Mouse (Mus musculus): ENCODE results near the gene Gm2696. TPM values are rescaled to one million over a fixed set of nuclear protein-coding genes. Genes with fewer than 3 reads are reported as not detected.
A peak's percentile ranks its signal among the peaks of the same experiment; 100 is the strongest.

Gene Gm2696
- polyA plus RNA-seq, 1 experiment from 2014 or later, result not detected

GRCm38 (mm10) chr10:77804095-77804494, 10.4 kb upstream of the Gm2696 start:
- 81% methylated on average over 3 of the region's 3 CpGs for WGBS
- no peak overlapping the region for H3K4me3 ChIP-seq
- H3K27me3 ChIP-seq (replicated peaks; ENCODE audit: low read depth, poor library complexity, severe bottlenecking), result no peaks in the 10 kb centered on the region
- H3K9me3 ChIP-seq, result peaks cover 4% of the 10 kb centered on the region; the same call in 1 of the 2 replicates
- no peaks in the 10 kb centered on the region for H3K36me3 ChIP-seq (replicated peaks)
- no peak overlapping the region for H3K27ac ChIP-seq (replicated peaks)
- H3K4me1 ChIP-seq, result 0 out of 2 replicates have a peak, but pooled peaks cover 2% of the 10 kb centered on the region
- DNase-seq (ENCODE audit: low spot score), result no peak

- Histone ChIP-seq H3K27ac (replicated peaks) (no peak within 1 kb of the TSS), H3K36me3 (replicated peaks) (no peaks in the 10 kb centered on the region), H3K4me3 (no peak within 1 kb of the TSS), H3K27me3 (replicated peaks; ENCODE audit: low read depth, poor library complexity, severe bottlenecking) (no peaks in the 10 kb centered on the region), H3K9me3 (peaks cover 5% of the 10 kb centered on the region; the same call in 1 of the 2 replicates), H3K4me1 (no peaks in the 10 kb centered on the region)
- 85% methylated on average over 5 of the region's 5 CpGs for WGBS
- no peak for DNase-seq (ENCODE audit: low spot score)
Observed at GRCm38 (mm10) chr10:77811743-77812142, 2.7 kb upstream of the Gm2696 start, which contains the start of gene Gm9507. Gm9507 (minus strand) TSS chr10:77811843.

- H3K27ac ChIP-seq (replicated peaks), result no peak overlapping the region
- H3K36me3 ChIP-seq (replicated peaks), result no peaks in the 10 kb centered on the region
- no peaks in the 10 kb centered on the region for H3K9me3 ChIP-seq
- H3K27me3 ChIP-seq (replicated peaks; ENCODE audit: low read depth, poor library complexity, severe bottlenecking), result no peaks in the 10 kb centered on the region
- WGBS, result 34% methylated on average over 5 of the region's 5 CpGs
- peak; percentile 43 for DNase-seq (ENCODE audit: low spot score)
- H3K4me1 ChIP-seq, result no peaks in the 10 kb centered on the region
- no peak overlapping the region for H3K4me3 ChIP-seq
Observed at GRCm38 (mm10) chr10:77815514-77815913, 1.0 kb downstream of the Gm2696 start.

- Histone ChIP-seq H3K4me1 (no peaks in the 10 kb centered on the region), H3K9me3 (0 out of 2 replicates have a peak, but pooled peaks cover 2% of the 10 kb centered on the region), H3K4me3 (no peak overlapping the region), H3K27me3 (replicated peaks; ENCODE audit: low read depth, poor library complexity, severe bottlenecking) (no peaks in the 10 kb centered on the region), H3K27ac (replicated peaks) (no peak overlapping the region), H3K36me3 (replicated peaks) (no peaks in the 10 kb centered on the region)
- DNase-seq (ENCODE audit: low spot score), result no peak
- WGBS, result 93% methylated on average over 4 of the region's 4 CpGs
Observed at GRCm38 (mm10) chr10:77818523-77818922, 4.0 kb downstream of the Gm2696 start.

- Histone ChIP-seq H3K4me3 (no peak overlapping the region), H3K27ac (replicated peaks) (no peak overlapping the region), H3K36me3 (replicated peaks) (no peaks in the 10 kb centered on the region), H3K27me3 (replicated peaks; ENCODE audit: low read depth, poor library complexity, severe bottlenecking) (no peaks in the 10 kb centered on the region), H3K4me1 (no peaks in the 10 kb centered on the region), H3K9me3 (0 out of 2 replicates have a peak, but pooled peaks cover 2% of the 10 kb centered on the region)
- 29% methylated on average over 4 of the region's 4 CpGs for WGBS
- DNase-seq (ENCODE audit: low spot score), result no peak
Observed at GRCm38 (mm10) chr10:77819203-77819602, 4.7 kb downstream of the Gm2696 start.

GRCm38 (mm10) chr10:77826951-77827350, 12.5 kb downstream of the Gm2696 start, which contains the start of gene Krtap10-4:
Krtap10-4 (minus strand) TSS chr10:77827095.
- H3K27me3 ChIP-seq (replicated peaks; ENCODE audit: low read depth, poor library complexity, severe bottlenecking), result no peaks in the 10 kb centered on the region
- H3K36me3 ChIP-seq (replicated peaks), result no peaks in the 10 kb centered on the region
- 78% methylated on average over 6 of the region's 6 CpGs for WGBS
- no peak within 1 kb of the TSS for H3K4me3 ChIP-seq
- no peaks in the 10 kb centered on the region for H3K4me1 ChIP-seq
- H3K9me3 ChIP-seq, result 0 out of 2 replicates have a peak, but pooled peaks cover 2% of the 10 kb centered on the region
- DNase-seq (ENCODE audit: low spot score), result no peak
- H3K27ac ChIP-seq (replicated peaks), result no peak within 1 kb of the TSS

- WGBS, result 69% methylated on average over 9 of the region's 9 CpGs
- no peak within 1 kb of the TSS for H3K4me3 ChIP-seq
- no peaks in the 10 kb centered on the region for H3K4me1 ChIP-seq
- no peak within 1 kb of the TSS for H3K27ac ChIP-seq (replicated peaks)
- no peaks in the 10 kb centered on the region for H3K36me3 ChIP-seq (replicated peaks)
- no peaks in the 10 kb centered on the region for H3K27me3 ChIP-seq (replicated peaks; ENCODE audit: low read depth, poor library complexity, severe bottlenecking)
- DNase-seq (ENCODE audit: low spot score), result no peak
- no peaks in the 10 kb centered on the region for H3K9me3 ChIP-seq
Observed at GRCm38 (mm10) chr10:77835647-77836046, 21.2 kb downstream of the Gm2696 start, which contains the start of gene Krtap10-10. Krtap10-10 (plus strand) TSS chr10:77835947.

GRCm38 (mm10) chr10:77839006-77839405, 24.5 kb downstream of the Gm2696 start:
- Histone ChIP-seq H3K27me3 (replicated peaks; ENCODE audit: low read depth, poor library complexity, severe bottlenecking) (no peaks in the 10 kb centered on the region), H3K27ac (replicated peaks) (no peak overlapping the region), H3K4me1 (no peaks in the 10 kb centered on the region), H3K4me3 (no peak overlapping the region), H3K36me3 (replicated peaks) (no peaks in the 10 kb centered on the region), H3K9me3 (peaks cover 12% of the 10 kb centered on the region)
- DNase-seq (ENCODE audit: low spot score), result no peak
- WGBS, result 80% methylated on average over 6 of the region's 6 CpGs

GRCm38 (mm10) chr10:77846503-77846902, 32.0 kb downstream of the Gm2696 start, which contains the start of gene Gm36176:
Gm36176 (plus strand) TSS chr10:77846803.
- 77% methylated on average over 3 of the region's 3 CpGs for WGBS
- no peak within 1 kb of the TSS for H3K27ac ChIP-seq (replicated peaks)
- DNase-seq (ENCODE audit: low spot score), result no peak

GRCm38 (mm10) chr10:77846961-77847360, 32.5 kb downstream of the Gm2696 start:
- no peaks in the 10 kb centered on the region for H3K36me3 ChIP-seq (replicated peaks)
- H3K9me3 ChIP-seq, result peaks cover 22% of the 10 kb centered on the region
- DNase-seq (ENCODE audit: low spot score), result no peak
- H3K4me1 ChIP-seq, result no peaks in the 10 kb centered on the region
- WGBS, result 16% methylated on average over 2 of the region's 2 CpGs
- no peaks in the 10 kb centered on the region for H3K27me3 ChIP-seq (replicated peaks; ENCODE audit: low read depth, poor library complexity, severe bottlenecking)
- H3K4me3 ChIP-seq, result no peak overlapping the region
- H3K27ac ChIP-seq (replicated peaks), result no peak overlapping the region

More at GRCm38 (mm10) chr10:77846503-77846902, 32.0 kb downstream of the Gm2696 start, which contains the start of gene Gm36176:
- Histone ChIP-seq H3K4me3 (no peak within 1 kb of the TSS), H3K27me3 (replicated peaks; ENCODE audit: low read depth, poor library complexity, severe bottlenecking) (no peaks in the 10 kb centered on the region), H3K4me1 (no peaks in the 10 kb centered on the region), H3K36me3 (replicated peaks) (no peaks in the 10 kb centered on the region), H3K9me3 (peaks cover 22% of the 10 kb centered on the region)

- DNase-seq (ENCODE audit: low spot score), result no peak
- Histone ChIP-seq H3K9me3 (peaks cover 22% of the 10 kb centered on the region), H3K36me3 (replicated peaks) (no peaks in the 10 kb centered on the region), H3K27me3 (replicated peaks; ENCODE audit: low read depth, poor library complexity, severe bottlenecking) (no peaks in the 10 kb centered on the region), H3K4me3 (no peak overlapping the region), H3K4me1 (no peaks in the 10 kb centered on the region), H3K27ac (replicated peaks) (no peak overlapping the region)
- WGBS, result 74% methylated on average over 2 of the region's 2 CpGs
Observed at GRCm38 (mm10) chr10:77847538-77847937, 33.1 kb downstream of the Gm2696 start.

- DNase-seq (ENCODE audit: low spot score), result no peak
- WGBS, result 66% methylated on average over 9 of the region's 9 CpGs
- Histone ChIP-seq H3K9me3 (peaks cover 6% of the 10 kb centered on the region; the same call in 1 of the 2 replicates), H3K27me3 (replicated peaks; ENCODE audit: low read depth, poor library complexity, severe bottlenecking) (no peaks in the 10 kb centered on the region), H3K4me3 (no peak within 1 kb of the TSS), H3K27ac (replicated peaks) (no peak within 1 kb of the TSS; the same call in 1 of the 2 replicates), H3K36me3 (replicated peaks) (no peaks in the 10 kb centered on the region), H3K4me1 (no peaks in the 10 kb centered on the region)
Observed at GRCm38 (mm10) chr10:77852559-77852958, 38.1 kb downstream of the Gm2696 start, which contains the start of gene Gm10318. Gm10318 (plus strand) TSS chr10:77852859.

- Histone ChIP-seq H3K36me3 (replicated peaks) (no peaks in the 10 kb centered on the region), H3K4me1 (peaks cover 10% of the 10 kb centered on the region), H3K4me3 (no peak within 1 kb of the TSS), H3K9me3 (no peaks in the 10 kb centered on the region), H3K27me3 (replicated peaks; ENCODE audit: low read depth, poor library complexity, severe bottlenecking) (no peaks in the 10 kb centered on the region), H3K27ac (replicated peaks) (no peak within 1 kb of the TSS)
- DNase-seq (ENCODE audit: low spot score), result no peak
- 46% methylated on average over 7 of the region's 7 CpGs for WGBS
Observed at GRCm38 (mm10) chr10:77861675-77862074, 47.2 kb downstream of the Gm2696 start, which contains the start of gene Gm3285. Gm3285 (plus strand) TSS chr10:77861975.
